Mouse (Mus musculus) neural tube, embryonic 13.5 days (tissue): ENCODE results near the gene Trp63. TPM values are rescaled to one million over a fixed set of nuclear protein-coding genes. Genes with fewer than 3 reads are reported as not detected.

ENCODE experiments used
- ATAC-seq: fragments of 200-750 bp; cut with Nextera tagmentation; 2 replicates; pipeline ENCODE4 v1.8.0; 2017; ENCODE audit warnings: low read depth, mild to moderate bottlenecking, moderate TSS enrichment, moderate library complexity
- H3K27ac ChIP-seq: fragments of 300-500 bp; sonication (generic); replicated peaks from 2 replicates; pipeline ENCODE4 v1.5.1; 2015; ENCODE audit warnings: moderate library complexity, mild to moderate bottlenecking, inconsistent platforms
- H3K27me3 ChIP-seq: fragments of 300-500 bp; sonication (generic); 2 replicates; pipeline ENCODE4 v1.6.1; 2015; ENCODE audit warnings: mild to moderate bottlenecking, inconsistent platforms
- H3K36me3 ChIP-seq: fragments of 300-500 bp; sonication (generic); 2 replicates; pipeline ENCODE4 v1.6.1; 2015; ENCODE audit warnings: mild to moderate bottlenecking, inconsistent platforms
- H3K4me1 ChIP-seq: fragments of 300-500 bp; sonication (generic); replicated peaks from 2 replicates; pipeline ENCODE4 v1.6.1; 2015; ENCODE audit warnings: inconsistent platforms
- H3K4me2 ChIP-seq: fragments of 300-500 bp; sonication (generic); 2 replicates; pipeline ENCODE4 v1.6.1; 2015; ENCODE audit warnings: inconsistent platforms, mild to moderate bottlenecking, moderate library complexity
- H3K4me3 ChIP-seq: fragments of 300-500 bp; sonication (generic); 2 replicates; pipeline ENCODE4 v1.5.1; 2015; ENCODE audit warnings: mild to moderate bottlenecking, inconsistent platforms
- H3K9ac ChIP-seq: fragments of 300-500 bp; sonication (generic); 2 replicates; pipeline ENCODE4 v1.6.1; 2015; ENCODE audit warnings: moderate library complexity, mild to moderate bottlenecking, inconsistent platforms
- H3K9me3 ChIP-seq: fragments of 300-500 bp; sonication (generic); 2 replicates; pipeline ENCODE4 v1.6.1; 2016; ENCODE audit warnings: inconsistent platforms
- WGBS: fragments of 180-500 bp; shearing (Covaris S2); methylation state at CpG from one replicate; pipeline ENCODE4 v1.1.7; 2015; 5-methylcytosine and 5-hydroxymethylcytosine counted together
- polyA plus RNA-seq: library from polyadenylated mRNA; unstranded; fragments of >200 nt; fragmentation: Nextera tagmentation; extraction: Ambion mirVana; gene quantifications from 2 replicates; pipeline ENCODE4 v1.2.1, GENCODE M21; 2015

Trp63 gene
- polyA plus RNA-seq, 1 experiment from 2014 or later = 0.22 TPM

DNA sequence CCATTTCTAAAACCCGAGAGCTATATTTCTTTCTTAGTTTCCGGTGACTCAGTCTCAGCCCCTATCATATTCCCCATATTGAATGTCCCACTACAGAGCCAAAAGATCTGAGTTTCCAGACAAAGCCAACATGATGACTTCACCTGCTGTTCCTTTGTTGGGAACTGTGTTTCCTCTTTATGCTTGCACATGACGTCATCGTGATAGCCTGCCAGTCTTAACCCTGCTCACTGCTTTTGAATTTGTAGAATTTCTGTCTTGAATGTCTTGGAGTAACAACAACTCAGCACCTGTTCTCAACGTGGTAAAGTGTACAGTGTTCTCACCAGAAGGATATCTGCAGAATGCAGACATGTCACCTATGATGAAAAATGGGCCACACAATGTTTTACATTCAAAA, 39.6 kb downstream of the Trp63 start:
- Histone ChIP-seq H3K4me2 (no peak overlapping the region), H3K4me3 (no peak overlapping the region), H3K36me3 (no peaks in the 10 kb centered on the region), H3K9me3 (no peaks in the 10 kb centered on the region), H3K9ac (no peak overlapping the region), H3K27me3 (no peaks in the 10 kb centered on the region), H3K27ac (no peak overlapping the region), H3K4me1 (no peaks in the 10 kb centered on the region)
- ATAC-seq = no peak
- 81% methylated on average over 5 of the region's 5 CpGs for WGBS

DNA sequence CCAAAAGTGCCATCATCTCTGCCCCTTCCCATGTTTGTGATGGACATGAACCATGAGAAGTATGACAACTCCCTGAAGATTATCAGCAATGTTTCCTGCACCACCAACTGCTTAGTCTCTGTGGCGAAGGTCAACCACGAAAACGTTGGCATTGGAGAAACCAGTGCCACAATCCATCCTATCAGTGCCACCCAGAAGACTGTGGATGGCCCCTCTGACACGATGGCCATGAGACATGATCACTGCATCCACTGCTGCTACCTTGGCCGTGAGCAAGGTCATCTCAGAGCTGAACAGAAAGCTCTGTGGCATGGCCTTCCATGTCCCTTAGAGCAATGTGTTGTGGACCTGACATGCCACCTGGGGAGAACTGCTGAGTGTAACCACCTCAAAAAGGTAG, 43.4 kb downstream of the Trp63 start:
- no peak overlapping the region for H3K4me3 ChIP-seq
- H3K36me3 ChIP-seq = no peaks in the 10 kb centered on the region
- no peak overlapping the region for H3K9ac ChIP-seq
- H3K4me2 ChIP-seq = no peak overlapping the region
- ATAC-seq = no peak
- no peaks in the 10 kb centered on the region for H3K27me3 ChIP-seq
- 94% methylated on average over 5 of the region's 5 CpGs for WGBS
- no peaks in the 10 kb centered on the region for H3K4me1 ChIP-seq
- H3K9me3 ChIP-seq = no peaks in the 10 kb centered on the region
- H3K27ac ChIP-seq = no peak overlapping the region

- no peaks in the 10 kb centered on the region for H3K9me3 ChIP-seq
- ATAC-seq = no peak
- H3K4me2 ChIP-seq = no peak overlapping the region
- no peaks in the 10 kb centered on the region for H3K4me1 ChIP-seq
- 58% methylated on average over 6 of the region's 7 CpGs for WGBS
- no peaks in the 10 kb centered on the region for H3K36me3 ChIP-seq
- no peak overlapping the region for H3K4me3 ChIP-seq
- no peak overlapping the region for H3K27ac ChIP-seq
- no peak overlapping the region for H3K9ac ChIP-seq
- H3K27me3 ChIP-seq = no peaks in the 10 kb centered on the region
Observed at GRCm38 (mm10) chr16:25727957-25728506, 44.5 kb downstream of the Trp63 start.

GRCm38 (mm10) chr16:25736912-25737311, 53.3 kb downstream of the Trp63 start:
- no peak overlapping the region for H3K4me3 ChIP-seq
- no peak for ATAC-seq
- no peaks in the 10 kb centered on the region for H3K36me3 ChIP-seq
- no peaks in the 10 kb centered on the region for H3K9me3 ChIP-seq
- no peak overlapping the region for H3K27ac ChIP-seq
- no peak overlapping the region for H3K4me2 ChIP-seq
- H3K9ac ChIP-seq = no peak overlapping the region
- no peaks in the 10 kb centered on the region for H3K27me3 ChIP-seq
- H3K4me1 ChIP-seq = no peaks in the 10 kb centered on the region
- 83% methylated on average over 3 of the region's 3 CpGs for WGBS

GRCm38 (mm10) chr16:25737623-25738050, 54.1 kb downstream of the Trp63 start:
- H3K4me3 ChIP-seq = no peak overlapping the region
- no peaks in the 10 kb centered on the region for H3K9me3 ChIP-seq
- no peaks in the 10 kb centered on the region for H3K36me3 ChIP-seq
- no peak for ATAC-seq
- H3K9ac ChIP-seq = no peak overlapping the region
- H3K4me1 ChIP-seq = no peaks in the 10 kb centered on the region
- whole genome bisulfite sequencing = 39% methylated on average over 6 of the region's 6 CpGs
- no peaks in the 10 kb centered on the region for H3K27me3 ChIP-seq
- no peak overlapping the region for H3K4me2 ChIP-seq
- no peak overlapping the region for H3K27ac ChIP-seq

DNA sequence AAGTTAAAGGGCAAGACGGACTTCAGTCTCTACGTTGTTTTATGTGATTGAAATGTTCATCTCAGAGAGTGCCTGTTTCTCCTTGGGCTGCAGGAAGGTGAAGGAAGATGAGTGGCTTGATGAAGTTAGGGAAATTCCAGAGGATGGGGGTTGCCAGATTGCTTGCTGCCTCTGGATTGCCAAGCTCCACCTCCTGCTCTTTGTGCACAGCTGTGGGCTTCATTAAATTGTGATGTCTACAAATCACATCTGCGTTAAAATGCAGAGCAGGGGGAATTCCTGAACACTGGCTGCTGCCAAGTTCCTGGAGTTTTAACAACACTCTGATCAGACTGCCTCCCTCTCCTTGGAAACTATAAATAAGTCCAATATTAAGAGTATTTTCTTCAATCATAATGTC, 63.2 kb downstream of the Trp63 start:
- Histone ChIP-seq H3K9ac (no peak overlapping the region), H3K4me1 (peaks cover 6% of the 10 kb centered on the region), H3K9me3 (no peaks in the 10 kb centered on the region), H3K27ac (no peak overlapping the region), H3K4me3 (no peak overlapping the region), H3K36me3 (no peaks in the 10 kb centered on the region), H3K4me2 (no peak overlapping the region), H3K27me3 (no peaks in the 10 kb centered on the region)
- no peak; the same call in 1 of the 2 replicates for ATAC-seq
- 38% methylated on average over 3 of the region's 3 CpGs for WGBS

- ATAC-seq = no peak
- H3K4me1 ChIP-seq = peaks cover 3% of the 10 kb centered on the region
- no peaks in the 10 kb centered on the region for H3K27me3 ChIP-seq
- WGBS = 63% methylated on average over 11 of the region's 11 CpGs
- no peak overlapping the region for H3K27ac ChIP-seq
- H3K4me3 ChIP-seq = no peak overlapping the region
- H3K4me2 ChIP-seq = no peak overlapping the region
- no peaks in the 10 kb centered on the region for H3K36me3 ChIP-seq
- H3K9me3 ChIP-seq = no peaks in the 10 kb centered on the region
- H3K9ac ChIP-seq = no peak overlapping the region
Observed at GRCm38 (mm10) chr16:25751866-25752265, 68.3 kb downstream of the Trp63 start.

- no peak overlapping the region for H3K4me3 ChIP-seq
- H3K36me3 ChIP-seq = no peaks in the 10 kb centered on the region
- H3K9ac ChIP-seq = no peak overlapping the region
- no peak for ATAC-seq
- H3K9me3 ChIP-seq = no peaks in the 10 kb centered on the region
- no peak overlapping the region for H3K27ac ChIP-seq
- no peaks in the 10 kb centered on the region for H3K4me1 ChIP-seq
- H3K27me3 ChIP-seq = no peaks in the 10 kb centered on the region
- 84% methylated on average over 2 of the region's 2 CpGs for WGBS
- H3K4me2 ChIP-seq = no peak overlapping the region
Observed at GRCm38 (mm10) chr16:25758108-25758507, 74.5 kb downstream of the Trp63 start.

DNA sequence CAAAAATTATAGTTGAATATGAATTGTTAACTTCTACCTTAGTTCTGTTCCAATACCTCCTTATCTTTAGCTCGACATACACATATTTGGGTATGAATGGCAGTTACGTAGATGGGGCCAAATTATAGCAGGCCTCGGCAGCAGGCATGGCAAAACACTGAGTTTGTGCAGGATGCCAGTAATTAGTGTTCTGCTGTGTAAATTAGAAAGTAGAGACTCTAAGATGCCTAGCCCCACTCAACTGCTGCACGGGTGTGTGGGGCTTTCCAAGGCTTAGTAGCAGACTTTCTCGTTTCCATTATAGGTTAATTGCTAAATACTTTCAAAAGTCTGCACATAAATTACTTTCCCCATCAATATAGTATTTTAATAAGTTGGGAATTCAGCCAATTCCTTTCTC, 82.0 kb downstream of the Trp63 start:
- Histone ChIP-seq H3K36me3 (no peaks in the 10 kb centered on the region), H3K4me1 (no peaks in the 10 kb centered on the region), H3K4me3 (no peak overlapping the region), H3K9ac (no peak overlapping the region), H3K4me2 (no peak overlapping the region), H3K27ac (no peak overlapping the region), H3K27me3 (no peaks in the 10 kb centered on the region), H3K9me3 (no peaks in the 10 kb centered on the region)
- WGBS = 82% methylated on average over 5 of the region's 5 CpGs
- no peak for ATAC-seq

- Histone ChIP-seq H3K27ac (no peak overlapping the region), H3K36me3 (no peaks in the 10 kb centered on the region), H3K9me3 (no peaks in the 10 kb centered on the region), H3K4me2 (no peak overlapping the region), H3K27me3 (no peaks in the 10 kb centered on the region), H3K4me3 (no peak overlapping the region), H3K9ac (no peak overlapping the region), H3K4me1 (no peaks in the 10 kb centered on the region)
- 75% methylated on average over 7 of the region's 7 CpGs for WGBS
- no peak for ATAC-seq
Observed at GRCm38 (mm10) chr16:25774611-25775010, 91.0 kb downstream of the Trp63 start.

DNA sequence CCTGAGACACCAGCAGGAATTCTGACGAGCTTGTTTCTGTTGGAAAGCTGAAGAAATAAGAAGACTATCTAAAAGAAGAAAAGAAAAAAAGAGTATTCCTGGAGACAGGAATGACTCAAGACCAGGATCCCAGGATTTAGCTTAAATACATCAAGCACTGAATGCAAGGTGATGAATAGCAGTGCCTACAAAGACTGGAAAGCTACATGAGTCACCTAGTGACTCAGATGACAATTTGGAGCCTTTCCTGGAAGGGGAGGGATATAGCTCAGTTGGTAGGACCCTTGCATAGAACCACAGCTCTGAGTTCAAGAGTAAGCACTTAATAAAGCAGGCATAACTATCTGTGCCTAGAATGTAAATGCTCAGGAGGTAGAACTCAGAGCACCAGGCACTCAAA, 93.9 kb downstream of the Trp63 start:
- Histone ChIP-seq H3K4me1 (no peaks in the 10 kb centered on the region), H3K27me3 (no peaks in the 10 kb centered on the region), H3K27ac (no peak overlapping the region), H3K9ac (no peak overlapping the region), H3K36me3 (no peaks in the 10 kb centered on the region), H3K9me3 (no peaks in the 10 kb centered on the region), H3K4me3 (no peak overlapping the region), H3K4me2 (no peak overlapping the region)
- no peak for ATAC-seq
- 77% methylated on average over 1 of the region's 1 CpGs for WGBS

DNA sequence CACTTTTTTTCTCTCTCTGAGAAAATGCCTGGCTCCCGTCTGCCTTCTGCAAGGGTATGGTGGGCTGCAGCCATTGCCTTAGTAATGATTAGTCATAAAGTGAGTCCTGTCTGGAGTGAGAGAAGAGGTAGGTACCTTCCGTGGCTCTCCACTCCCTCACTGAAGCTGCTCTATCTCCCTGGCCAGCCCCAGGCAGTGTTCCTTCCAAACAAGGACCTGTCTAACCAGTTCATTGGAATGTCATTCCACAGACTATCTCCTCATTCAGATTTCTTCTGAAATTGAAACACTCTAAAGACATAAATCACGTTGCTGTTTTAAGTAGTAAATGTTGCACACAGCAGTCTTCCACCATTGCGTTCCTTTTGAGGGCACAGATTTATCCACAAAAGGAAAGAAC, 96.4 kb downstream of the Trp63 start:
- no peaks in the 10 kb centered on the region for H3K27me3 ChIP-seq
- no peak for ATAC-seq
- H3K4me3 ChIP-seq = no peak overlapping the region
- no peak overlapping the region for H3K4me2 ChIP-seq
- no peaks in the 10 kb centered on the region for H3K4me1 ChIP-seq
- H3K9ac ChIP-seq = no peak overlapping the region
- H3K36me3 ChIP-seq = no peaks in the 10 kb centered on the region
- WGBS = 58% methylated on average over 4 of the region's 4 CpGs
- H3K9me3 ChIP-seq = no peaks in the 10 kb centered on the region
- no peak overlapping the region for H3K27ac ChIP-seq

DNA sequence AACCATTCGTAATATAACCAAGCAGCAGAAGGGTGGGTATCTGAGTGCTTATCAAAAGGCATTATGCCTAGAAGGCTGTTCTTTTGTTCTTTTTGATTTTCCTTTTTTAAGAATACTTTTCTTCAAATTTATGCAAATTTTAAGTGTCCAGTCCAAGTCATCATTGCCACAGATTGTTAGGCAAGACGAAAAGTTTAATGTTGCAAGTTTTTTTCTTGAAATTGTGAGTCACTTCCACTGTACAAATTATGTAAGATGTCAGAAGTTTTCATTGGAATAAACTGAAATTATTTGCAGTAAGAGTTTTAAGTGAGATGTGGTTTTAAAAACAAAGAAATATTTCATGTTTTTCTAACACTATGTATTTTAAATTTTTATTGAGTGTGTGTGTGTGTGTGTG, 100.7 kb downstream of the Trp63 start:
- no peaks in the 10 kb centered on the region for H3K4me1 ChIP-seq
- no peak overlapping the region for H3K4me3 ChIP-seq
- 92% methylated on average over 2 of the region's 2 CpGs for WGBS
- H3K9ac ChIP-seq = no peak overlapping the region
- ATAC-seq = no peak
- H3K36me3 ChIP-seq = no peaks in the 10 kb centered on the region
- no peaks in the 10 kb centered on the region for H3K9me3 ChIP-seq
- no peaks in the 10 kb centered on the region for H3K27me3 ChIP-seq
- H3K27ac ChIP-seq = no peak overlapping the region
- no peak overlapping the region for H3K4me2 ChIP-seq
